In the genomic region with DNA sequence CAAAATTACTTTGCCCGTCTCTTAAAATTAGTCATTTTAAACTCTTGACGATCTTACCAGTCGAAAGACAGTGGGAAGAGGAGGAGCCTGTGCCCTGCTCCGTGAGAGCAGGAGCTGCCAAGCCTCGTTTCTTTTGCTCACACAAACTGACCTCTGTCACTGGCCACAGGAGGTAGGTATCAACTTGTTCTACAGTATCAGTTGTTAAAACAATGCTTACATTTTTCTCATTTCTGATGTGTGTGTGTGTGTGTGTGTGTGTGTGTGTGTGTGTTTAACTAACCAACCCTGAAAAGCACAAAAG, we compare ENCODE assay signal across 9 mouse cellular contexts. TPM values are rescaled to one million over a fixed set of nuclear protein-coding genes. Genes with fewer than 3 reads are reported as not detected.
DNase-seq lines count a peak whose midpoint lies in the region; ATAC-seq and TF ChIP-seq lines count a peak whose summit lies in the region.
"Had no signal": no experiment of that assay in that cellular context is flagged by ENCODE, and none has a peak within 500 bp of the region (broad histone marks: within the 10 kb centered on the region; RNA-seq: fewer than 3 reads in every experiment).

No protein-coding gene starts in this region.

- no peaks in the 10 kb centered on the region for H3K36me3 ChIP-seq in lung, postnatal 0 days (ENCODE audit: insufficient read depth, low read length)
- no peaks in the 10 kb centered on the region for H3K36me3 ChIP-seq in limb, embryonic 15.5 days
- no peaks in the 10 kb centered on the region for H3K36me3 ChIP-seq in stomach, embryonic 15.5 days

- H3K4me2 ChIP-seq in lung, postnatal 0 days (replicated peaks; ENCODE audit: low read depth, low read length), result peak overlapping the region; percentile 38
- H3K4me2 ChIP-seq in limb, embryonic 15.5 days, result peak overlapping the region; percentile 31
- peak overlapping the region; percentile 37; the same call in 1 of the 2 replicates for H3K4me2 ChIP-seq in stomach, embryonic 15.5 days

- no peaks in the 10 kb centered on the region for H3K27me3 ChIP-seq in lung, postnatal 0 days (replicated peaks; ENCODE audit: insufficient read depth, low read length)
- no peaks in the 10 kb centered on the region for H3K27me3 ChIP-seq in limb, embryonic 15.5 days
- H3K27me3 ChIP-seq in stomach, embryonic 15.5 days (replicated peaks), result no peaks in the 10 kb centered on the region

- no peak for TF ChIP-seq EP300 in lung, postnatal 0 days (IDR thresholded peaks at IDR 0.05)

- no peak overlapping the region for H3K9ac ChIP-seq in lung, postnatal 0 days (replicated peaks; ENCODE audit: low read depth)
- no peak overlapping the region for H3K9ac ChIP-seq in limb, embryonic 15.5 days
- no peak overlapping the region for H3K9ac ChIP-seq in stomach, embryonic 15.5 days

- ATAC-seq in lung, postnatal 0 days, result peak; percentile 32
- ATAC-seq in limb, embryonic 15.5 days (ENCODE audit: insufficient number of reproducible peaks, low FRiP score, low TSS enrichment, low read depth), result no peak
- no peak for ATAC-seq in stomach, embryonic 15.5 days (ENCODE audit: insufficient read depth, low FRiP score, low read depth)
- ATAC-seq in erythroblast, adult 5-6 weeks (replicated peaks; ENCODE audit: low FRiP score, poor library complexity, severe bottlenecking), result no peak

- no peaks in the 10 kb centered on the region for H3K9me3 ChIP-seq in lung, postnatal 0 days (ENCODE audit: low read length)
- H3K9me3 ChIP-seq in limb, embryonic 15.5 days, result no peaks in the 10 kb centered on the region
- no peaks in the 10 kb centered on the region for H3K9me3 ChIP-seq in stomach, embryonic 15.5 days

- 10% methylated on average over 5 of the region's 5 CpGs for WGBS in lung, postnatal 0 days
- WGBS in limb, embryonic 15.5 days, result 10% methylated on average over 5 of the region's 5 CpGs
- WGBS in stomach, embryonic 15.5 days, result 7% methylated on average over 5 of the region's 5 CpGs

- DNase-seq in embryo, embryonic 10 days (ENCODE audit: low spot score), result peak; percentile 16
- DNase-seq in embryo, embryonic 10.5 days (ENCODE audit: low spot score), result no peak
- peak; percentile 45 for DNase-seq in lung, postnatal 0 days (ENCODE audit: low spot score)
- DNase-seq in lung, postnatal 10 days, result no peak
- no peak for DNase-seq in c-Kit-positive CD71-positive TER-119-positive erythroid progenitor cells, embryonic 14.5 days (ENCODE audit: low spot score)

- H3K4me3 ChIP-seq in lung, postnatal 0 days (ENCODE audit: low read depth, low read length), result 0 out of 2 replicates have a peak overlapping the region, but pooled peaks have one; percentile 2
- no peak overlapping the region for H3K4me3 ChIP-seq in limb, embryonic 15.5 days
- H3K4me3 ChIP-seq in stomach, embryonic 15.5 days (replicated peaks), result no peak overlapping the region

- peak overlapping the region; percentile 22 for H3K27ac ChIP-seq in lung, postnatal 0 days (ENCODE audit: low read length)
- H3K27ac ChIP-seq in limb, embryonic 15.5 days, result peak overlapping the region; percentile 84
- peak overlapping the region; percentile 63 for H3K27ac ChIP-seq in stomach, embryonic 15.5 days
- H3K27ac ChIP-seq: macrophage had no signal

- peaks cover 9% of the 10 kb centered on the region; the same call in 1 of the 2 replicates for H3K4me1 ChIP-seq in lung, postnatal 0 days (ENCODE audit: insufficient read depth, low read depth, low read length)
- peaks cover 24% of the 10 kb centered on the region for H3K4me1 ChIP-seq in limb, embryonic 15.5 days
- H3K4me1 ChIP-seq in stomach, embryonic 15.5 days, result peaks cover 20% of the 10 kb centered on the region

- TF ChIP-seq CTCF in lung, postnatal 0 days (IDR thresholded peaks at IDR 0.05), result no peak

RNA-seq across cellular contexts. Expression of gene Tsc22d2, which starts 41.7 kb away (rescaled TPM):
- 8.9 and 10.5 TPM in 2 replicates for polyA plus RNA-seq in lung, postnatal 0 days (2015; fragmentation: Nextera tagmentation; extraction: Ambion mirVana)
- polyA plus RNA-seq in limb, embryonic 15.5 days (2015; fragmentation: Nextera tagmentation; extraction: Ambion mirVana), result 9.6 and 9.7 TPM in 2 replicates
- 10.5 and 11.0 TPM in 2 replicates for polyA plus RNA-seq in stomach, embryonic 15.5 days (2015; fragmentation: Nextera tagmentation; extraction: Ambion mirVana)
- 7.7 and 9.8 TPM in 2 replicates for total RNA-seq in erythroblast, adult 5-6 weeks (2015; ENCODE audit: low replicate concordance)
- 12.1 and 16.5 TPM in 2 replicates for total RNA-seq in erythroblast, adult 5-6 weeks (2017; ENCODE audit: low replicate concordance)

Comparison
In these comparisons a context has a peak if more than half of its experiments do, and no peak if none do; other contexts are left out.
1. DNase-seq: peak in embryo, embryonic 10 days (single experiment) and lung, postnatal 0 days (single experiment); none in embryo, embryonic 10.5 days (single experiment), lung, postnatal 10 days (single experiment) and c-Kit-positive CD71-positive TER-119-positive erythroid progenitor cells, embryonic 14.5 days (single experiment).
2. H3K27ac ChIP-seq: peak in every context shown above with its lines; median percentile 84 in limb, embryonic 15.5 days; 63 in stomach, embryonic 15.5 days; 22 in lung, postnatal 0 days.
3. Peak in every context shown above with its lines, with median percentiles within 50 percentile points of each other: H3K4me2 ChIP-seq.